Mouse (Mus musculus) yolk sac, embryonic 10.5 days (tissue): ENCODE results near the gene Negr1.

ENCODE experiments used
- DNase-seq: peaks from one replicate; pipeline ENCODE4 v3.0.0-alpha.2; 2017; ENCODE audit warnings: low spot score

Gene Negr1

GRCm38 (mm10) chr3:156690059-156690605, 128.5 kb downstream of the Negr1 start:
- no peak for DNase-seq

- no peak for DNase-seq
Observed at GRCm38 (mm10) chr3:156698687-156699086, 137.1 kb downstream of the Negr1 start.

GRCm38 (mm10) chr3:156703241-156703640, 141.6 kb downstream of the Negr1 start:
- no peak for DNase-seq

- no peak for DNase-seq
Observed at GRCm38 (mm10) chr3:156710240-156710639, 148.6 kb downstream of the Negr1 start.

GRCm38 (mm10) chr3:156710693-156711092, 149.1 kb downstream of the Negr1 start:
- DNase-seq: no peak

GRCm38 (mm10) chr3:156736335-156736734, 174.7 kb downstream of the Negr1 start:
- no peak for DNase-seq

GRCm38 (mm10) chr3:156739529-156739928, 177.9 kb downstream of the Negr1 start:
- no peak for DNase-seq

GRCm38 (mm10) chr3:156743266-156743665, 181.7 kb downstream of the Negr1 start:
- DNase-seq: no peak

GRCm38 (mm10) chr3:156745218-156745770, 183.7 kb downstream of the Negr1 start:
- DNase-seq: no peak

- no peak for DNase-seq
Observed at GRCm38 (mm10) chr3:156747456-156747855, 185.9 kb downstream of the Negr1 start.

GRCm38 (mm10) chr3:156753780-156754373, 192.3 kb downstream of the Negr1 start:
- no peak for DNase-seq

- no peak for DNase-seq
Observed at GRCm38 (mm10) chr3:156754790-156755530, 193.4 kb downstream of the Negr1 start.

- DNase-seq: no peak
Observed at GRCm38 (mm10) chr3:156765015-156765414, 203.4 kb downstream of the Negr1 start.

- DNase-seq: no peak
Observed at GRCm38 (mm10) chr3:156766171-156766845, 204.7 kb downstream of the Negr1 start.

- DNase-seq: no peak
Observed at GRCm38 (mm10) chr3:156771626-156772025, 210.0 kb downstream of the Negr1 start.

- DNase-seq: no peak
Observed at GRCm38 (mm10) chr3:156772057-156772456, 210.5 kb downstream of the Negr1 start.

- DNase-seq: no peak
Observed at GRCm38 (mm10) chr3:156784309-156784852, 222.8 kb downstream of the Negr1 start.

- no peak for DNase-seq
Observed at GRCm38 (mm10) chr3:156786355-156786754, 224.8 kb downstream of the Negr1 start.

- DNase-seq: no peak
Observed at GRCm38 (mm10) chr3:156791234-156791633, 229.6 kb downstream of the Negr1 start.

- DNase-seq: no peak
Observed at GRCm38 (mm10) chr3:156792743-156793142, 231.1 kb downstream of the Negr1 start.

GRCm38 (mm10) chr3:156794091-156794490, 232.5 kb downstream of the Negr1 start:
- no peak for DNase-seq

- DNase-seq: no peak
Observed at GRCm38 (mm10) chr3:156794610-156795009, 233.0 kb downstream of the Negr1 start.
